Mouse (Mus musculus) heart, embryonic 14.5 days (tissue): Measurements from ENCODE around the gene Ppp1r15a. TPM values are rescaled to one million over a fixed set of nuclear protein-coding genes. Genes with fewer than 3 reads are reported as not detected.

Experiments
- ATAC-seq: fragments of 200-750 bp; cut with Nextera tagmentation; 2 replicates; pipeline ENCODE4 v1.8.0; 2017; ENCODE audit warnings: low read depth, moderate TSS enrichment; ENCODE audit not compliant: insufficient number of reproducible peaks, insufficient read depth, low FRiP score
- H3K27ac ChIP-seq, 2 experiments: fragments of 200-500 bp in 1 of 2; fragments of 300-500 bp in 1 of 2; sonication (generic) in 1 of 2; replicated peaks in 1 of 2; 2 replicates each; pipeline ENCODE4 v1.5.1; 2012 to 2014; ENCODE audit warnings: low read depth in 2 of 2, low read length in 2 of 2, control low read depth in 1 of 2, mild to moderate bottlenecking in 1 of 2, mixed read lengths in 1 of 2; ENCODE audit not compliant: control insufficient read depth in 1 of 2, insufficient read depth in 1 of 2
- H3K27me3 ChIP-seq: fragments of 300-500 bp; sonication (generic); 2 replicates; pipeline ENCODE4 v1.6.1; 2014; ENCODE audit warnings: mild to moderate bottlenecking, low read length, control low read depth; ENCODE audit not compliant: control insufficient read depth, insufficient read depth
- H3K36me3 ChIP-seq: fragments of 300-500 bp; sonication (generic); 2 replicates; pipeline ENCODE4 v1.6.1; 2014; ENCODE audit warnings: mild to moderate bottlenecking, control low read depth, low read length, mixed read lengths; ENCODE audit not compliant: control insufficient read depth, insufficient read depth
- H3K4me1 ChIP-seq, 2 experiments: fragments of 200-500 bp in 1 of 2; fragments of 300-500 bp in 1 of 2; sonication (generic) in 1 of 2; 2 replicates each; pipeline ENCODE4 v1.6.1; 2012 to 2014; ENCODE audit warnings: low read length in 2 of 2, control low read depth in 1 of 2, mixed read lengths in 1 of 2; ENCODE audit not compliant: control insufficient read depth in 2 of 2, insufficient read depth in 2 of 2
- H3K4me2 ChIP-seq: fragments of 300-500 bp; sonication (generic); 2 replicates; pipeline ENCODE4 v1.6.1; 2014; ENCODE audit warnings: mild to moderate bottlenecking, low read length
- H3K4me3 ChIP-seq, 2 experiments: fragments of 200-500 bp in 1 of 2; fragments of 300-500 bp in 1 of 2; sonication (generic) in 1 of 2; 2 replicates each; pipeline ENCODE4 v1.5.1; 2012 to 2014; ENCODE audit warnings: low read length in 2 of 2, mild to moderate bottlenecking in 2 of 2, control low read depth in 1 of 2, low read depth in 1 of 2, moderate library complexity in 1 of 2; ENCODE audit not compliant: control insufficient read depth in 1 of 2, insufficient read depth in 1 of 2
- H3K9ac ChIP-seq: fragments of 300-500 bp; sonication (generic); 2 replicates; pipeline ENCODE4 v1.6.1; 2014; ENCODE audit warnings: mild to moderate bottlenecking, low read length
- H3K9me3 ChIP-seq: fragments of 300-500 bp; sonication (generic); 2 replicates; pipeline ENCODE4 v1.6.1; 2016; ENCODE audit warnings: low read length, control low read depth; ENCODE audit not compliant: control insufficient read depth
- WGBS: fragments of 180-500 bp; shearing (Covaris S2); extraction: QIAGEN DNeasy Blood & Tissue Kit; methylation state at CpG from one replicate; pipeline ENCODE4 v1.1.7; 2014; 5-methylcytosine and 5-hydroxymethylcytosine counted together
- polyA plus RNA-seq: library from polyadenylated mRNA; unstranded; fragments of >200 nt; fragmentation: Nextera tagmentation; extraction: Ambion mirVana; gene quantifications from 2 replicates; pipeline ENCODE4 v1.2.1, GENCODE M21; 2014

Ppp1r15a gene
- polyA plus RNA-seq, 1 experiment from 2014 or later, result 23.3 TPM

- 14% methylated on average over 3 of the region's 3 CpGs for WGBS
- Histone ChIP-seq H3K4me2 (no peak overlapping the region), H3K27me3 (no peaks in the 10 kb centered on the region), H3K36me3 (no peaks in the 10 kb centered on the region), H3K9me3 (no peaks in the 10 kb centered on the region), H3K4me3 (no peak overlapping the region), H3K27ac (no peak overlapping the region), H3K4me1 (peaks cover 0 to 5% of the 10 kb centered on the region in 2 experiments; a peak in 2 of 4 replicates), H3K9ac (no peak overlapping the region)
- no peak for ATAC-seq
These were observed 49.1 kb downstream of the Ppp1r15a start for GRCm38 (mm10) chr7:45477003-45477402.

- no peak overlapping the region for H3K4me2 ChIP-seq
- no peak overlapping the region for H3K4me3 ChIP-seq
- no peaks in the 10 kb centered on the region for H3K9me3 ChIP-seq
- no peaks in the 10 kb centered on the region for H3K36me3 ChIP-seq
- H3K4me1 ChIP-seq, result peaks cover 0 to 5% of the 10 kb centered on the region in 2 experiments; a peak in 2 of 4 replicates
- no peak for ATAC-seq
- H3K9ac ChIP-seq, result no peak overlapping the region
- no peak overlapping the region for H3K27ac ChIP-seq
- H3K27me3 ChIP-seq, result no peaks in the 10 kb centered on the region
- 58% methylated on average over 1 of the region's 1 CpGs for WGBS
These were observed 49.6 kb downstream of the Ppp1r15a start for GRCm38 (mm10) chr7:45476453-45476852.

GRCm38 (mm10) chr7:45475291-45475969 lies 50.6 kb downstream of the Ppp1r15a start:
- WGBS, result 59% methylated on average over 16 of the region's 16 CpGs
- H3K4me2 ChIP-seq, result peak overlapping the region; percentile 50
- peak overlapping the region; percentile 19 to 33; a peak in 3 of 4 replicates for H3K4me3 ChIP-seq
- no peak overlapping the region for H3K27ac ChIP-seq
- H3K9me3 ChIP-seq, result no peaks in the 10 kb centered on the region
- H3K27me3 ChIP-seq, result no peaks in the 10 kb centered on the region
- H3K9ac ChIP-seq, result peak overlapping the region; percentile 55; the same call in 1 of the 2 replicates
- ATAC-seq, result no peak
- H3K4me1 ChIP-seq, result peaks cover 0 to 5% of the 10 kb centered on the region in 2 experiments; a peak in 2 of 4 replicates
- no peaks in the 10 kb centered on the region for H3K36me3 ChIP-seq

Other genes starting within 250 kb of the Ppp1r15a start
- gene Slc6a21, start 248.8 kb downstream of the Ppp1r15a start, polyA plus RNA-seq, result not detected in 2 replicates
- 11.1 and 12.4 TPM in 2 replicates for gene Trpm4, start 192.5 kb downstream of the Ppp1r15a start, polyA plus RNA-seq
- gene Hrc, start 191.0 kb downstream of the Ppp1r15a start, polyA plus RNA-seq, result 24.1 and 28.3 TPM in 2 replicates
- gene Ppfia3, start 159.2 kb downstream of the Ppp1r15a start, polyA plus RNA-seq, result 2.7 and 2.8 TPM in 2 replicates
- 1.0 and 1.1 TPM in 2 replicates for gene Lin7b, start 155.7 kb downstream of the Ppp1r15a start, polyA plus RNA-seq
- gene Snrnp70, start 130.5 kb downstream of the Ppp1r15a start, polyA plus RNA-seq, result 64.1 and 65.2 TPM in 2 replicates
- gene Kcna7, start 120.6 kb downstream of the Ppp1r15a start, polyA plus RNA-seq, result 0.32 and 0.38 TPM in 2 replicates
- 1.0 and 1.6 TPM in 2 replicates for gene Ntf5, start 112.6 kb downstream of the Ppp1r15a start, polyA plus RNA-seq
- not detected in 2 replicates for gene Lhb, start 105.4 kb downstream of the Ppp1r15a start, polyA plus RNA-seq
- gene Gys1, start 91.4 kb downstream of the Ppp1r15a start, polyA plus RNA-seq, result 99.1 and 105 TPM in 2 replicates
- 66.4 and 68.1 TPM in 2 replicates for gene Ruvbl2, start 88.2 kb downstream of the Ppp1r15a start, polyA plus RNA-seq
- gene Ftl1, start 66.4 kb downstream of the Ppp1r15a start, polyA plus RNA-seq, result 3,513 and 3,606 TPM in 2 replicates
- gene Bax, start 59.4 kb downstream of the Ppp1r15a start, polyA plus RNA-seq, result 89.9 and 102 TPM in 2 replicates
- 0.42 and 0.71 TPM in 2 replicates for gene Tulp2, start 44.4 kb downstream of the Ppp1r15a start, polyA plus RNA-seq
- not detected in 2 replicates for gene Gm45808, start 39.5 kb downstream of the Ppp1r15a start, polyA plus RNA-seq
- 5.2 and 5.7 TPM in 2 replicates for gene Dhdh, start 37.5 kb downstream of the Ppp1r15a start, polyA plus RNA-seq
- gene Nucb1, start 15.9 kb downstream of the Ppp1r15a start, polyA plus RNA-seq, result 159 and 160 TPM in 2 replicates
- 0.80 and 1.2 TPM in 2 replicates for gene Plekha4, start 62 bp upstream of the Ppp1r15a start, polyA plus RNA-seq
- gene Hsd17b14, start 28.6 kb upstream of the Ppp1r15a start, polyA plus RNA-seq, result 0.20 and 0.26 TPM in 2 replicates
- gene Bcat2, start 43.9 kb upstream of the Ppp1r15a start, polyA plus RNA-seq, result 66.0 and 72.0 TPM in 2 replicates
- not detected in 2 replicates for gene Fgf21, start 89.2 kb upstream of the Ppp1r15a start, polyA plus RNA-seq
- 0.07 TPM in 1 of 2 replicates, not detected in the other for gene Fut1, start 91.0 kb upstream of the Ppp1r15a start, polyA plus RNA-seq
- 0.23 and 0.41 TPM in 2 replicates for gene Izumo1, start 95.5 kb upstream of the Ppp1r15a start, polyA plus RNA-seq
- 22.4 and 24.3 TPM in 2 replicates for gene Rasip1, start 101.2 kb upstream of the Ppp1r15a start, polyA plus RNA-seq
- gene Mamstr, start 113.7 kb upstream of the Ppp1r15a start, polyA plus RNA-seq, result 6.2 and 7.6 TPM in 2 replicates
- 2.4 and 2.7 TPM in 2 replicates for gene Fut2, start 140.1 kb upstream of the Ppp1r15a start, polyA plus RNA-seq
- not detected in 2 replicates for gene Ntn5, start 157.8 kb upstream of the Ppp1r15a start, polyA plus RNA-seq
- 0.28 and 0.41 TPM in 2 replicates for gene Sec1, start 168.1 kb upstream of the Ppp1r15a start, polyA plus RNA-seq
- 6.8 and 8.0 TPM in 2 replicates for gene Car11, start 173.6 kb upstream of the Ppp1r15a start, polyA plus RNA-seq
- gene Dbp, start 178.8 kb upstream of the Ppp1r15a start, polyA plus RNA-seq, result 4.5 and 7.3 TPM in 2 replicates
- 666 and 743 TPM in 2 replicates for gene Rpl18, start 189.2 kb upstream of the Ppp1r15a start, polyA plus RNA-seq
- 11.9 and 12.5 TPM in 2 replicates for gene Sphk2, start 191.7 kb upstream of the Ppp1r15a start, polyA plus RNA-seq
- gene Fam83e, start 194.9 kb upstream of the Ppp1r15a start, polyA plus RNA-seq, result 0.16 and 0.31 TPM in 2 replicates
- not detected in 2 replicates for gene Spaca4, start 199.5 kb upstream of the Ppp1r15a start, polyA plus RNA-seq